26 mouse cellular contexts compared by ENCODE assay signal in genomic region chr5:103094166-103094565, GRCm38 (mm10).
DNase-seq lines count a peak whose midpoint lies in the region; TF ChIP-seq lines count a peak whose summit lies in the region.
"Had no signal": no experiment of that assay in that cellular context is flagged by ENCODE, and none has a peak within 500 bp of the region (broad histone marks: within the 10 kb centered on the region; RNA-seq: fewer than 3 reads in every experiment).

No protein-coding gene starts in this region.

- no peaks in the 10 kb centered on the region for H3K36me3 ChIP-seq in embryonic facial prominence, embryonic 10.5 days (replicated peaks)
- H3K36me3 ChIP-seq: embryonic facial prominence, embryonic 12.5 days; forebrain, embryonic 12.5 days; heart, embryonic 13.5 days; liver, embryonic 13.5 days had no signal

- peaks cover 17% of the 10 kb centered on the region for H3K4me1 ChIP-seq in cortical plate, adult 2 months (ENCODE audit: control insufficient read depth, insufficient read depth, low read length)
- H3K4me1 ChIP-seq in embryonic facial prominence, embryonic 10.5 days: no peaks in the 10 kb centered on the region
- H3K4me1 ChIP-seq: embryonic facial prominence, embryonic 12.5 days; forebrain, embryonic 12.5 days; heart, embryonic 13.5 days; liver, embryonic 13.5 days had no signal

- no peaks in the 10 kb centered on the region for H3K27me3 ChIP-seq in embryonic facial prominence, embryonic 10.5 days (replicated peaks; ENCODE audit: low read depth, poor library complexity, severe bottlenecking)
- H3K27me3 ChIP-seq: embryonic facial prominence, embryonic 12.5 days; forebrain, embryonic 12.5 days; liver, embryonic 13.5 days had no signal

- TF ChIP-seq POLR2A in cortical plate, adult 2 months (IDR thresholded peaks at IDR 0.05; ENCODE audit: extremely low read depth, insufficient read depth, low read length): no peak

- TF ChIP-seq CTCF in cortical plate, adult 2 months (IDR thresholded peaks at IDR 0.05; ENCODE audit: extremely low read depth, insufficient read depth, low read length): no peak

- no peaks in the 10 kb centered on the region for H3K9me3 ChIP-seq in embryonic facial prominence, embryonic 10.5 days
- H3K9me3 ChIP-seq: embryonic facial prominence, embryonic 12.5 days; forebrain, embryonic 12.5 days; heart, embryonic 13.5 days; liver, embryonic 13.5 days had no signal

- peak; percentile 65 for DNase-seq in layer of hippocampus, adult 11-12 months (ENCODE audit: low spot score)
- DNase-seq in layer of hippocampus, postnatal 10 days (ENCODE audit: low spot score in 2 of 2): no peak
- DNase-seq in left cerebral cortex, adult 18-20 months (ENCODE audit: low spot score in 2 of 2): peak; percentile 55
- DNase-seq in right cerebral cortex, postnatal 10 days (ENCODE audit: low spot score in 2 of 2): peak; percentile 47 to 61
- no peak for DNase-seq in cerebellum, postnatal 36 days
- no peak for DNase-seq in adrenal gland, postnatal 36 days
- no peak for DNase-seq in embryonic facial prominence, embryonic 10.5 days (ENCODE audit: low spot score)
- DNase-seq: adrenal gland, postnatal 14 days; cerebellum, adult 11 months; cerebellum, adult 9-11 months; gastrocnemius, postnatal 25 days; heart, adult 18-20 months; heart, postnatal 14 days; kidney, postnatal 25 days; liver, embryonic 13.5 days; lung, adult 2 months; lung, postnatal 14 days; retina, postnatal 1 day; thymus, adult 18-20 months; thymus, postnatal 36 days had no signal

- 91% methylated on average over 2 of the region's 2 CpGs for WGBS in embryonic facial prominence, embryonic 10.5 days

- peak overlapping the region; percentile 67 for H3K27ac ChIP-seq in cortical plate, adult 2 months (ENCODE audit: insufficient read depth, low read length)
- no peak overlapping the region for H3K27ac ChIP-seq in embryonic facial prominence, embryonic 10.5 days (replicated peaks)
- H3K27ac ChIP-seq: embryonic facial prominence, embryonic 12.5 days; forebrain, embryonic 12.5 days; heart, embryonic 13.5 days; hindbrain, postnatal 0 days; liver, embryonic 13.5 days had no signal

- H3K4me3 ChIP-seq in cortical plate, adult 2 months (ENCODE audit: insufficient read depth, low read length): no peak overlapping the region
- H3K4me3 ChIP-seq in embryonic facial prominence, embryonic 10.5 days: no peak overlapping the region
- H3K4me3 ChIP-seq: embryonic facial prominence, embryonic 12.5 days; erythroblast, embryonic 14.5 days; forebrain, embryonic 12.5 days; heart, embryonic 13.5 days; liver, embryonic 13.5 days had no signal

Comparison
In these comparisons a context has a peak if more than half of its experiments do, and no peak if none do; other contexts are left out.
1. DNase-seq: peak in layer of hippocampus, adult 11-12 months (single experiment), left cerebral cortex, adult 18-20 months (2 of 2) and right cerebral cortex, postnatal 10 days (2 of 2); none in layer of hippocampus, postnatal 10 days (0 of 2), cerebellum, postnatal 36 days (0 of 2), adrenal gland, postnatal 36 days (0 of 2) and embryonic facial prominence, embryonic 10.5 days (single experiment).